Mouse (Mus musculus): ENCODE measurements around the gene Txnrd3.

Txnrd3 gene

GRCm38 (mm10) chr6:89614596-89615372, 29.0 kb upstream of the Txnrd3 start:
- Histone ChIP-seq H3K9me3 (ENCODE audit: low read length) (no peaks in the 10 kb centered on the region), H3K36me3 (ENCODE audit: insufficient read depth, low read length) (no peaks in the 10 kb centered on the region), H3K4me1 (replicated peaks; ENCODE audit: low read depth, low read length) (peaks cover 28% of the 10 kb centered on the region), H3K27me3 (ENCODE audit: insufficient read depth, low read length) (peaks cover 10% of the 10 kb centered on the region), H3K4me3 (replicated peaks; ENCODE audit: low read length) (no peak overlapping the region)
- no peak for TF ChIP-seq CTCF (conservative IDR thresholded peaks at IDR 0.05; ENCODE audit: low read length)
- no peak for TF ChIP-seq NANOG (IDR thresholded peaks at IDR 0.05; ENCODE audit: borderline replicate concordance, low read length)
- no peak for TF ChIP-seq POU5F1 (IDR thresholded peaks at IDR 0.05; ENCODE audit: borderline replicate concordance, low read length)

- Histone ChIP-seq H3K27me3 (ENCODE audit: insufficient read depth, low read length) (peaks cover 10% of the 10 kb centered on the region), H3K9me3 (ENCODE audit: low read length) (no peaks in the 10 kb centered on the region), H3K4me3 (replicated peaks; ENCODE audit: low read length) (no peak overlapping the region), H3K4me1 (replicated peaks; ENCODE audit: low read depth, low read length) (peaks cover 28% of the 10 kb centered on the region), H3K36me3 (ENCODE audit: insufficient read depth, low read length) (no peaks in the 10 kb centered on the region)
- TF ChIP-seq CTCF (conservative IDR thresholded peaks at IDR 0.05; ENCODE audit: low read length) (no peak), POU5F1 (IDR thresholded peaks at IDR 0.05; ENCODE audit: borderline replicate concordance, low read length) (no peak), NANOG (IDR thresholded peaks at IDR 0.05; ENCODE audit: borderline replicate concordance, low read length) (no peak)
Measured at GRCm38 (mm10) chr6:89615373-89615755, 28.4 kb upstream of the Txnrd3 start.

- no peaks in the 10 kb centered on the region for H3K9me3 ChIP-seq (ENCODE audit: low read length)
- no peaks in the 10 kb centered on the region for H3K36me3 ChIP-seq (ENCODE audit: insufficient read depth, low read length)
- TF ChIP-seq POU5F1 (IDR thresholded peaks at IDR 0.05; ENCODE audit: borderline replicate concordance, low read length) (no peak), CTCF (conservative IDR thresholded peaks at IDR 0.05; ENCODE audit: low read length) (peak; percentile 39)
- H3K4me1 ChIP-seq (replicated peaks; ENCODE audit: low read depth, low read length): no peaks in the 10 kb centered on the region
- peaks cover 4% of the 10 kb centered on the region; the same call in 1 of the 2 replicates for H3K27me3 ChIP-seq (ENCODE audit: insufficient read depth, low read length)
- H3K4me3 ChIP-seq (replicated peaks; ENCODE audit: low read length): no peak overlapping the region
Measured at GRCm38 (mm10) chr6:89622647-89623046, 21.1 kb upstream of the Txnrd3 start.

GRCm38 (mm10) chr6:89628045-89628785, 15.6 kb upstream of the Txnrd3 start:
- Histone ChIP-seq H3K36me3 (ENCODE audit: insufficient read depth, low read length) (no peaks in the 10 kb centered on the region), H3K4me1 (replicated peaks; ENCODE audit: low read depth, low read length) (peaks cover 4% of the 10 kb centered on the region), H3K27me3 (ENCODE audit: insufficient read depth, low read length) (peaks cover 17% of the 10 kb centered on the region), H3K9me3 (ENCODE audit: low read length) (no peaks in the 10 kb centered on the region), H3K4me3 (replicated peaks; ENCODE audit: low read length) (no peak overlapping the region)
- TF ChIP-seq CTCF (conservative IDR thresholded peaks at IDR 0.05; ENCODE audit: low read length): no peak
- no peak for TF ChIP-seq POU5F1 (IDR thresholded peaks at IDR 0.05; ENCODE audit: borderline replicate concordance, low read length)
- no peak for TF ChIP-seq NANOG (IDR thresholded peaks at IDR 0.05; ENCODE audit: borderline replicate concordance, low read length)

- Histone ChIP-seq H3K27me3 (ENCODE audit: insufficient read depth, low read length) (peaks cover 15% of the 10 kb centered on the region), H3K4me3 (replicated peaks; ENCODE audit: low read length) (no peak overlapping the region), H3K4me1 (replicated peaks; ENCODE audit: low read depth, low read length) (peaks cover 10% of the 10 kb centered on the region), H3K9me3 (ENCODE audit: low read length) (no peaks in the 10 kb centered on the region), H3K36me3 (ENCODE audit: insufficient read depth, low read length) (no peaks in the 10 kb centered on the region)
- TF ChIP-seq CTCF (conservative IDR thresholded peaks at IDR 0.05; ENCODE audit: low read length) (peak; percentile 52), NANOG (IDR thresholded peaks at IDR 0.05; ENCODE audit: borderline replicate concordance, low read length) (no peak)
Measured at GRCm38 (mm10) chr6:89631809-89632562, 11.8 kb upstream of the Txnrd3 start.

GRCm38 (mm10) chr6:89633115-89633514, 10.7 kb upstream of the Txnrd3 start:
- Histone ChIP-seq H3K36me3 (ENCODE audit: insufficient read depth, low read length) (no peaks in the 10 kb centered on the region), H3K9me3 (ENCODE audit: low read length) (no peaks in the 10 kb centered on the region), H3K4me1 (replicated peaks; ENCODE audit: low read depth, low read length) (peaks cover 10% of the 10 kb centered on the region), H3K4me3 (replicated peaks; ENCODE audit: low read length) (no peak overlapping the region), H3K27me3 (ENCODE audit: insufficient read depth, low read length) (peaks cover 11% of the 10 kb centered on the region; the same call in 1 of the 2 replicates)
- no peak for TF ChIP-seq CTCF (conservative IDR thresholded peaks at IDR 0.05; ENCODE audit: low read length)
- no peak for TF ChIP-seq POU5F1 (IDR thresholded peaks at IDR 0.05; ENCODE audit: borderline replicate concordance, low read length)
- TF ChIP-seq NANOG (IDR thresholded peaks at IDR 0.05; ENCODE audit: borderline replicate concordance, low read length): no peak

- Histone ChIP-seq H3K4me3 (replicated peaks; ENCODE audit: low read length) (no peak overlapping the region), H3K36me3 (ENCODE audit: insufficient read depth, low read length) (no peaks in the 10 kb centered on the region), H3K4me1 (replicated peaks; ENCODE audit: low read depth, low read length) (peaks cover 10% of the 10 kb centered on the region), H3K9me3 (ENCODE audit: low read length) (no peaks in the 10 kb centered on the region), H3K27me3 (ENCODE audit: insufficient read depth, low read length) (peaks cover 11% of the 10 kb centered on the region; the same call in 1 of the 2 replicates)
- TF ChIP-seq NANOG (IDR thresholded peaks at IDR 0.05; ENCODE audit: borderline replicate concordance, low read length): no peak
- TF ChIP-seq POU5F1 (IDR thresholded peaks at IDR 0.05; ENCODE audit: borderline replicate concordance, low read length): no peak
Measured at GRCm38 (mm10) chr6:89634400-89634799, 9.4 kb upstream of the Txnrd3 start.

GRCm38 (mm10) chr6:89637977-89638376, 5.8 kb upstream of the Txnrd3 start:
- Histone ChIP-seq H3K27me3 (ENCODE audit: insufficient read depth, low read length) (0 out of 2 replicates have a peak, but pooled peaks cover 3% of the 10 kb centered on the region), H3K36me3 (ENCODE audit: insufficient read depth, low read length) (no peaks in the 10 kb centered on the region), H3K4me3 (replicated peaks; ENCODE audit: low read length) (no peak overlapping the region), H3K4me1 (replicated peaks; ENCODE audit: low read depth, low read length) (peaks cover 6% of the 10 kb centered on the region), H3K9me3 (ENCODE audit: low read length) (no peaks in the 10 kb centered on the region)
- no peak for TF ChIP-seq CTCF (conservative IDR thresholded peaks at IDR 0.05; ENCODE audit: low read length)
